Mouse (Mus musculus): ENCODE results near the gene Lancl1. TPM values are rescaled to one million over a fixed set of nuclear protein-coding genes. Genes with fewer than 3 reads are reported as not detected.
A peak's percentile ranks its signal among the peaks of the same experiment; 100 is the strongest.

Lancl1 gene
- total and polyA plus RNA-seq, 2 experiments: 25.5 to 39.2 TPM

DNA sequence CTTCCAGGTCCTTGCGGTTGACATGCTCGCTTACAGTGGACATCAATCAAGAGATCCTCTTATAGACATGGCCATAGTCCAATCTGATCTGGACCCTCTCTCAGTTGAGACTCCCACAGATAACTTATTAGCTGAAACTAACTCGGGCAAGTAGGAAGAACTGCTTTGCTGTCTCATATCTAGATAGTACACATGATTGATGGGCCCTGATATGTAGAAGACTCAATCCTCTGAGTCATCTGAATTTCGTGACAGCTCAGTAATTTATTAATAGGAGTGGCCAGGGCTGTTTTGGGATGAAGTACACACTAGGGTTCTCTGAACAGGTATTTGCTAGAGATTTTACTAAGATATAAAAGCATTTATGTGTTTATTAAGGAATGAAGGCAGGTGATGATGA is 10.0 kb upstream of the Lancl1 start:
- no peaks in the 10 kb centered on the region for H3K4me1 ChIP-seq (ENCODE audit: control insufficient read depth, insufficient read depth, low read length)
- H3K36me3 ChIP-seq (ENCODE audit: control insufficient read depth, insufficient read depth, low read length): no peaks in the 10 kb centered on the region
- TF ChIP-seq CTCF (IDR thresholded peaks at IDR 0.05; ENCODE audit: low read depth, low read length) (no peak), POLR2A (IDR thresholded peaks at IDR 0.05; ENCODE audit: extremely low read depth, insufficient read depth, low read length) (no peak)
- no peak for DNase-seq (ENCODE audit: extremely low read depth, low read depth, low spot score)
- no peak overlapping the region for H3K27ac ChIP-seq (replicated peaks; ENCODE audit: insufficient read depth, low read depth, low read length)
- no peaks in the 10 kb centered on the region for H3K79me2 ChIP-seq (ENCODE audit: control insufficient read depth, insufficient read depth, low read length)
- H3K4me3 ChIP-seq (ENCODE audit: insufficient read depth, low read depth, low read length): no peak overlapping the region
- no peak overlapping the region for H3K9ac ChIP-seq (ENCODE audit: low read depth, low read length)
- H3K27me3 ChIP-seq (ENCODE audit: control insufficient read depth, insufficient read depth, low read length): no peaks in the 10 kb centered on the region
- WGBS: 71% methylated on average over 4 of the region's 4 CpGs

DNA sequence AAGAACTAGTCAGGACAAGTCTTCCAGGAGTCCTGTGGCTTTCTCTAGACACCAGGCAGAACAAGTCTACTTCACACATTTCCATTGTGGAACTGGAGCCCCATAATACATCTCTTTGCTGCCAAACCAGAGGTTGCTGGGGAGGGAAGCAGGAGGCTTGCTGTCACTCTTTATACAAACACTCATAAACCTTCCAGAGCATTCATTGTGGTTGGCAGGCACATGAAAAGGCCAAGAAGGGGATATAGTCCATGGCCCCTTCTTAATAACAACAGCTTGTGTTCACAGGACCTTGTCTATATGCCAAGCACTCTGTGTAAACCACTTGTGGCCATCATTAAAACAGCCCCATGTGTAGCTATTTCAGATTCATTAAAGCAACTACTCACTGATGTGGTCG is 6.4 kb upstream of the Lancl1 start:
- WGBS: 98% methylated on average over 1 of the region's 1 CpGs
- Histone ChIP-seq H3K9ac (ENCODE audit: low read depth, low read length) (no peak overlapping the region), H3K27ac (replicated peaks; ENCODE audit: insufficient read depth, low read depth, low read length) (no peak overlapping the region), H3K36me3 (ENCODE audit: control insufficient read depth, insufficient read depth, low read length) (no peaks in the 10 kb centered on the region), H3K4me3 (ENCODE audit: insufficient read depth, low read depth, low read length) (no peak overlapping the region), H3K27me3 (ENCODE audit: control insufficient read depth, insufficient read depth, low read length) (no peaks in the 10 kb centered on the region), H3K4me1 (ENCODE audit: control insufficient read depth, insufficient read depth, low read length) (peaks cover 5% of the 10 kb centered on the region; the same call in 1 of the 2 replicates), H3K79me2 (ENCODE audit: control insufficient read depth, insufficient read depth, low read length) (no peaks in the 10 kb centered on the region)
- no peak for TF ChIP-seq CTCF (IDR thresholded peaks at IDR 0.05; ENCODE audit: low read depth, low read length)
- DNase-seq (ENCODE audit: extremely low read depth, low read depth, low spot score): no peak

- no peak overlapping the region for H3K9ac ChIP-seq (ENCODE audit: low read depth, low read length)
- peak; percentile 26 for DNase-seq (ENCODE audit: extremely low read depth, low read depth, low spot score)
- no peaks in the 10 kb centered on the region for H3K79me2 ChIP-seq (ENCODE audit: control insufficient read depth, insufficient read depth, low read length)
- H3K4me3 ChIP-seq (ENCODE audit: insufficient read depth, low read depth, low read length): no peak overlapping the region
- H3K27me3 ChIP-seq (ENCODE audit: control insufficient read depth, insufficient read depth, low read length): no peaks in the 10 kb centered on the region
- H3K27ac ChIP-seq (replicated peaks; ENCODE audit: insufficient read depth, low read depth, low read length): no peak overlapping the region
- no peak for TF ChIP-seq CTCF (IDR thresholded peaks at IDR 0.05; ENCODE audit: low read depth, low read length)
- no peak for TF ChIP-seq POLR2A (IDR thresholded peaks at IDR 0.05; ENCODE audit: extremely low read depth, insufficient read depth, low read length)
- no peaks in the 10 kb centered on the region for H3K36me3 ChIP-seq (ENCODE audit: control insufficient read depth, insufficient read depth, low read length)
- 18% methylated on average over 7 of the region's 7 CpGs for WGBS
- peaks cover 7% of the 10 kb centered on the region; the same call in 1 of the 2 replicates for H3K4me1 ChIP-seq (ENCODE audit: control insufficient read depth, insufficient read depth, low read length)
These were observed 3.9 kb upstream of the Lancl1 start for GRCm38 (mm10) chr1:67042583-67042982.

GRCm38 (mm10) chr1:67039083-67039482 is 411 bp upstream of the Lancl1 start:
- no peaks in the 10 kb centered on the region for H3K27me3 ChIP-seq (ENCODE audit: control insufficient read depth, insufficient read depth, low read length)
- DNase-seq (ENCODE audit: extremely low read depth, low read depth, low spot score): no peak
- H3K4me1 ChIP-seq (ENCODE audit: control insufficient read depth, insufficient read depth, low read length): peaks cover 10% of the 10 kb centered on the region

DNA sequence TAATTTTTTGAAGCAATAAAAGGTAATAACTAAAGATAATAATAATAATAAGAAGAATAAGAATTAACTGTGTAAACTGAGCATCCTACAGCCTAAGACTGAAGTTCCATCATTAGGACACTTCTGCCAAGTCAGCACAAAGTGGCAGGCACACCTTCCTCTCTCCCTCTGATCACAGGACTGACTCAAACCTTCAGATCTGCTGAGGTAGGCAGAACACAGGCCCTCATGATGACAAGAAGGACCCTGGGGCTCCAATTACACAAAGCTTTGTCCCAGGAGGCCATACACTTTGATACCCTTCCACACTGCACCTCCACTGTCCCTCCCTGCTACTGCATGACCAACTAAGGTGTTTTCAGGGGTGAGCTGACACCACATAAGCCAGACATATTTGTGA is 1.5 kb downstream of the Lancl1 start:
- DNase-seq (ENCODE audit: extremely low read depth, low read depth, low spot score): no peak
- Histone ChIP-seq H3K36me3 (ENCODE audit: control insufficient read depth, insufficient read depth, low read length) (peaks cover 2% of the 10 kb centered on the region; the same call in 1 of the 2 replicates), H3K4me1 (ENCODE audit: control insufficient read depth, insufficient read depth, low read length) (peaks cover 5% of the 10 kb centered on the region), H3K79me2 (ENCODE audit: control insufficient read depth, insufficient read depth, low read length) (no peaks in the 10 kb centered on the region), H3K9ac (ENCODE audit: low read depth, low read length) (no peak overlapping the region), H3K4me3 (ENCODE audit: insufficient read depth, low read depth, low read length) (no peak overlapping the region), H3K27me3 (ENCODE audit: control insufficient read depth, insufficient read depth, low read length) (no peaks in the 10 kb centered on the region), H3K27ac (replicated peaks; ENCODE audit: insufficient read depth, low read depth, low read length) (no peak overlapping the region)
- no peak for TF ChIP-seq POLR2A (IDR thresholded peaks at IDR 0.05; ENCODE audit: extremely low read depth, insufficient read depth, low read length)
- no peak for TF ChIP-seq CTCF (IDR thresholded peaks at IDR 0.05; ENCODE audit: low read depth, low read length)

More at GRCm38 (mm10) chr1:67039083-67039482, 411 bp upstream of the Lancl1 start:
- WGBS: 2% methylated on average over 5 of the region's 5 CpGs
- Histone ChIP-seq H3K36me3 (ENCODE audit: control insufficient read depth, insufficient read depth, low read length) (no peaks in the 10 kb centered on the region), H3K9ac (ENCODE audit: low read depth, low read length) (peak overlapping the region; percentile 40; the same call in 1 of the 2 replicates), H3K27ac (replicated peaks; ENCODE audit: insufficient read depth, low read depth, low read length) (no peak overlapping the region), H3K79me2 (ENCODE audit: control insufficient read depth, insufficient read depth, low read length) (no peaks in the 10 kb centered on the region), H3K4me3 (ENCODE audit: insufficient read depth, low read depth, low read length) (peak overlapping the region; percentile 90)
- TF ChIP-seq POLR2A (IDR thresholded peaks at IDR 0.05; ENCODE audit: extremely low read depth, insufficient read depth, low read length) (no peak), CTCF (IDR thresholded peaks at IDR 0.05; ENCODE audit: low read depth, low read length) (no peak)

GRCm38 (mm10) chr1:67033278-67033677 is 5.4 kb downstream of the Lancl1 start:
- no peak overlapping the region for H3K4me3 ChIP-seq (ENCODE audit: insufficient read depth, low read depth, low read length)
- no peak overlapping the region for H3K9ac ChIP-seq (ENCODE audit: low read depth, low read length)
- WGBS: 86% methylated on average over 7 of the region's 7 CpGs
- H3K27ac ChIP-seq (replicated peaks; ENCODE audit: insufficient read depth, low read depth, low read length): no peak overlapping the region
- no peak for DNase-seq (ENCODE audit: extremely low read depth, low read depth, low spot score)
- peaks cover 6% of the 10 kb centered on the region; the same call in 1 of the 2 replicates for H3K36me3 ChIP-seq (ENCODE audit: control insufficient read depth, insufficient read depth, low read length)
- H3K4me1 ChIP-seq (ENCODE audit: control insufficient read depth, insufficient read depth, low read length): peaks cover 5% of the 10 kb centered on the region
- no peak for TF ChIP-seq POLR2A (IDR thresholded peaks at IDR 0.05; ENCODE audit: extremely low read depth, insufficient read depth, low read length)
- TF ChIP-seq CTCF (IDR thresholded peaks at IDR 0.05; ENCODE audit: low read depth, low read length): no peak
- H3K27me3 ChIP-seq (ENCODE audit: control insufficient read depth, insufficient read depth, low read length): no peaks in the 10 kb centered on the region
- H3K79me2 ChIP-seq (ENCODE audit: control insufficient read depth, insufficient read depth, low read length): no peaks in the 10 kb centered on the region
